Mouse (Mus musculus): ENCODE data around the gene Slc22a4. TPM values are rescaled to one million over a fixed set of nuclear protein-coding genes. Genes with fewer than 3 reads are reported as not detected.
"Not testable (repeated sequence)": the region's sequence is repeated elsewhere in the genome, so short reads cannot be mapped to it uniquely, and the experiment has no call there.

Gene Slc22a4
- polyA plus RNA-seq, 1 experiment from 2014 or later = 5.9 TPM

GRCm38 (mm10) chr11:54002761-54003717, 24.9 kb downstream of the Slc22a4 start:
- not testable (repeated sequence) for H3K36me3 ChIP-seq; H3K4me3 ChIP-seq (replicated peaks); H3K4me1 ChIP-seq; H3K4me2 ChIP-seq; H3K27me3 ChIP-seq (replicated peaks); H3K9me3 ChIP-seq (replicated peaks); H3K9ac ChIP-seq (replicated peaks); H3K27ac ChIP-seq (replicated peaks); ATAC-seq (ENCODE audit: low FRiP score)
- 49% methylated on average over 12 of the region's 12 CpGs for WGBS

- no peak overlapping the region for H3K4me2 ChIP-seq
- no peak for ATAC-seq (ENCODE audit: low FRiP score)
- H3K27me3 ChIP-seq (replicated peaks) = no peaks in the 10 kb centered on the region
- no peak overlapping the region for H3K9ac ChIP-seq (replicated peaks)
- H3K36me3 ChIP-seq = no peaks in the 10 kb centered on the region
- no peaks in the 10 kb centered on the region for H3K9me3 ChIP-seq (replicated peaks)
- 0 out of 2 replicates have a peak overlapping the region, but pooled peaks have one; percentile 2 for H3K27ac ChIP-seq (replicated peaks)
- 5% methylated on average over 5 of the region's 5 CpGs for WGBS
- no peak overlapping the region for H3K4me3 ChIP-seq (replicated peaks)
- no peaks in the 10 kb centered on the region; the same call in 1 of the 2 replicates for H3K4me1 ChIP-seq
These were observed 25.6 kb downstream of the Slc22a4 start for GRCm38 (mm10) chr11:54002147-54002760.

GRCm38 (mm10) chr11:53997661-53998060, 30.2 kb downstream of the Slc22a4 start:
- H3K4me1 ChIP-seq = no peaks in the 10 kb centered on the region
- H3K36me3 ChIP-seq = no peaks in the 10 kb centered on the region
- H3K4me3 ChIP-seq (replicated peaks) = no peak overlapping the region
- H3K9ac ChIP-seq (replicated peaks) = no peak overlapping the region
- H3K27ac ChIP-seq (replicated peaks) = no peak overlapping the region
- ATAC-seq (ENCODE audit: low FRiP score) = no peak
- WGBS = 85% methylated on average over 2 of the region's 2 CpGs
- H3K27me3 ChIP-seq (replicated peaks) = no peaks in the 10 kb centered on the region
- H3K9me3 ChIP-seq (replicated peaks) = no peaks in the 10 kb centered on the region
- H3K4me2 ChIP-seq = no peak overlapping the region

- Histone ChIP-seq H3K9me3 (replicated peaks) (no peaks in the 10 kb centered on the region), H3K36me3 (no peaks in the 10 kb centered on the region), H3K9ac (replicated peaks) (no peak overlapping the region), H3K27me3 (replicated peaks) (no peaks in the 10 kb centered on the region), H3K27ac (replicated peaks) (no peak overlapping the region), H3K4me2 (no peak overlapping the region), H3K4me3 (replicated peaks) (no peak overlapping the region), H3K4me1 (no peaks in the 10 kb centered on the region)
- WGBS = 92% methylated on average over 4 of the region's 4 CpGs
- ATAC-seq (ENCODE audit: low FRiP score) = no peak
These were observed 35.6 kb downstream of the Slc22a4 start for GRCm38 (mm10) chr11:53992264-53992663.

- ATAC-seq (ENCODE audit: low FRiP score) = no peak
- H3K27ac ChIP-seq (replicated peaks) = no peak overlapping the region
- no peaks in the 10 kb centered on the region for H3K9me3 ChIP-seq (replicated peaks)
- no peak overlapping the region for H3K4me2 ChIP-seq
- no peaks in the 10 kb centered on the region for H3K4me1 ChIP-seq
- no peak overlapping the region for H3K9ac ChIP-seq (replicated peaks)
- H3K27me3 ChIP-seq (replicated peaks) = no peaks in the 10 kb centered on the region
- no peaks in the 10 kb centered on the region for H3K36me3 ChIP-seq
- no peak overlapping the region for H3K4me3 ChIP-seq (replicated peaks)
- 65% methylated on average over 1 of the region's 1 CpGs for WGBS
These were observed 38.7 kb downstream of the Slc22a4 start for GRCm38 (mm10) chr11:53989232-53989631.

- no peak overlapping the region for H3K4me2 ChIP-seq
These were observed 39.8 kb downstream of the Slc22a4 start for GRCm38 (mm10) chr11:53988081-53988480.

GRCm38 (mm10) chr11:53981396-53981795, 46.5 kb downstream of the Slc22a4 start:
- Histone ChIP-seq H3K27me3 (replicated peaks) (peaks cover 11% of the 10 kb centered on the region; the same call in 1 of the 2 replicates), H3K36me3 (no peaks in the 10 kb centered on the region), H3K4me1 (peaks cover 15% of the 10 kb centered on the region; the same call in 1 of the 2 replicates), H3K27ac (replicated peaks) (no peak overlapping the region), H3K4me2 (no peak overlapping the region), H3K4me3 (replicated peaks) (no peak overlapping the region), H3K9ac (replicated peaks) (no peak overlapping the region), H3K9me3 (replicated peaks) (no peaks in the 10 kb centered on the region)
- ATAC-seq (ENCODE audit: low FRiP score) = no peak
- 91% methylated on average over 4 of the region's 4 CpGs for WGBS

More at GRCm38 (mm10) chr11:53988081-53988480, 39.8 kb downstream of the Slc22a4 start:
- ATAC-seq (ENCODE audit: low FRiP score) = no peak
- WGBS = 82% methylated on average over 4 of the region's 4 CpGs
- no peaks in the 10 kb centered on the region for H3K9me3 ChIP-seq (replicated peaks)
- H3K27me3 ChIP-seq (replicated peaks) = no peaks in the 10 kb centered on the region
- no peaks in the 10 kb centered on the region for H3K36me3 ChIP-seq
- no peaks in the 10 kb centered on the region for H3K4me1 ChIP-seq
- no peak overlapping the region for H3K27ac ChIP-seq (replicated peaks)
- no peak overlapping the region for H3K4me3 ChIP-seq (replicated peaks)
- no peak overlapping the region for H3K9ac ChIP-seq (replicated peaks)

GRCm38 (mm10) chr11:53979788-53980621, 47.9 kb downstream of the Slc22a4 start, which contains the start of gene Slc22a21:
TSS of gene Slc22a21 (minus strand) at chr11:53980332.
- Histone ChIP-seq H3K36me3 (no peaks in the 10 kb centered on the region), H3K4me3 (replicated peaks) (peak within 1 kb of the TSS; percentile 59), H3K4me1 (peaks cover 15% of the 10 kb centered on the region; the same call in 1 of the 2 replicates), H3K4me2 (peak within 1 kb of the TSS; percentile 93), H3K9ac (replicated peaks) (peak within 1 kb of the TSS; percentile 59), H3K27ac (replicated peaks) (no peak within 1 kb of the TSS), H3K9me3 (replicated peaks) (no peaks in the 10 kb centered on the region), H3K27me3 (replicated peaks) (peaks cover 11% of the 10 kb centered on the region; the same call in 1 of the 2 replicates)
- peak; percentile 93 for ATAC-seq (ENCODE audit: low FRiP score)
- WGBS = 1% methylated on average over 71 of the region's 73 CpGs

GRCm38 (mm10) chr11:53979456-53979787, 48.5 kb downstream of the Slc22a4 start:
- not testable (repeated sequence) for H3K36me3 ChIP-seq; H3K27ac ChIP-seq (replicated peaks); H3K9me3 ChIP-seq (replicated peaks); ATAC-seq (ENCODE audit: low FRiP score)
- peak overlapping the region; percentile 93 for H3K4me2 ChIP-seq
- H3K27me3 ChIP-seq (replicated peaks) = peaks cover 11% of the 10 kb centered on the region; the same call in 1 of the 2 replicates
- H3K4me3 ChIP-seq (replicated peaks) = peak overlapping the region; percentile 59
- peak overlapping the region; percentile 59 for H3K9ac ChIP-seq (replicated peaks)
- H3K4me1 ChIP-seq = peaks cover 15% of the 10 kb centered on the region; the same call in 1 of the 2 replicates
- 1% methylated on average over 23 of the region's 23 CpGs for WGBS

GRCm38 (mm10) chr11:53977672-53978071, 50.2 kb downstream of the Slc22a4 start:
- H3K4me2 ChIP-seq = no peak overlapping the region
- H3K36me3 ChIP-seq = no peaks in the 10 kb centered on the region
- no peak overlapping the region for H3K27ac ChIP-seq (replicated peaks)
- whole genome bisulfite sequencing = 79% methylated on average over 3 of the region's 3 CpGs
- ATAC-seq (ENCODE audit: low FRiP score) = no peak
- H3K27me3 ChIP-seq (replicated peaks) = peaks cover 11% of the 10 kb centered on the region; the same call in 1 of the 2 replicates
- no peak overlapping the region for H3K9ac ChIP-seq (replicated peaks)
- peaks cover 15% of the 10 kb centered on the region; the same call in 1 of the 2 replicates for H3K4me1 ChIP-seq
- H3K4me3 ChIP-seq (replicated peaks) = no peak overlapping the region
- no peaks in the 10 kb centered on the region for H3K9me3 ChIP-seq (replicated peaks)

- ATAC-seq (ENCODE audit: low FRiP score) = no peak
- Histone ChIP-seq H3K27ac (replicated peaks) (no peak overlapping the region), H3K27me3 (replicated peaks) (peaks cover 10% of the 10 kb centered on the region; the same call in 1 of the 2 replicates), H3K4me1 (peaks cover 15% of the 10 kb centered on the region; the same call in 1 of the 2 replicates), H3K36me3 (no peaks in the 10 kb centered on the region), H3K9me3 (replicated peaks) (no peaks in the 10 kb centered on the region), H3K9ac (replicated peaks) (no peak overlapping the region), H3K4me2 (no peak overlapping the region), H3K4me3 (replicated peaks) (no peak overlapping the region)
These were observed 52.3 kb downstream of the Slc22a4 start for GRCm38 (mm10) chr11:53975559-53975958.

Measured in neural tube, embryonic 15.5 days (tissue).